Mouse (Mus musculus): ENCODE data around the gene Fbxo34. TPM values are rescaled to one million over a fixed set of nuclear protein-coding genes. Genes with fewer than 3 reads are reported as not detected.

Fbxo34 gene
- polyA plus RNA-seq, 1 experiment, result 38.7 TPM

DNA sequence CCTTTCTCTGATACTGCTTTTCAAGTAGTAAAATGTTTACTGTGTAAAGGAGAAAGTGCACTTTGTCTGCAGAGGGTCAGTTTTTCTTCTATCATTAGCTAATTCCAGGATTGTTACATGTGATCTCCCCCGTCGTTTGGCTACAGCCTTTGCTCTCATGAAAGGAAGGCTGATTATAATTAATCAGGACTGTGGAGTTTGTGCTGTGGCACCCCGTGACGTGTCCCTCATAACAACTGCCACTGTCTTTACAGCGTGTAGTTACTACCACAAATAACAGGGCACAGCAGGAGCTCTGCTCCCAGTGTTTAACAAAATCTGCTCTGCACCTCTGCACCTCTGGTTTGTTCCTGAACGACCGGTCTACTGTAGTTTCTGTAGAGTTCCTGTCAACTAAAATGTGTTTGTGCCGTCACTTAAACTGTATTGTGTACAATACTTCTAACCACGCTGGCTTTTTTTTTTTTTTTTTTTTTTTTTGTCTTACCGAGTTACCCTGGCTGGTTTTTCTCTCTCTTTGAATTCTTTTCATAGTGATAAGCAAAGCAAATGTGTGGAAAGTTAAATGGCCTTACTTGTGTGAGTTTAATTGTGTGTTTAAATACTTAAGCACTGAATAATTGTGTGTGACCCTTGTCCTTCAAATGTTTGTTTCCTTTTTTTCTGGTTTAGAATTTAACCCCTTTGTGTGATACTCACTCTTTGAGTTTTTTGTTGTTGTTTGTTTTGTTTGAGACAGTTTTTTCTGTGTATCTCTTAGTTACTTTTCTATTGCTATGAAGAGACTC, 39.3 kb downstream of the Fbxo34 start:
- no peak overlapping the region for H3K9ac ChIP-seq (ENCODE audit: low read depth, poor library complexity, severe bottlenecking)
- no peaks in the 10 kb centered on the region for H3K9me3 ChIP-seq (replicated peaks; ENCODE audit: control insufficient read depth, insufficient read depth, low read length, poor library complexity, severe bottlenecking)
- H3K4me3 ChIP-seq (ENCODE audit: low read depth, low read length), result no peak overlapping the region
- H3K27me3 ChIP-seq (ENCODE audit: control insufficient read depth, insufficient read depth, low read length, poor library complexity, severe bottlenecking), result no peaks in the 10 kb centered on the region
- no peak for TF ChIP-seq EP300 (IDR thresholded peaks at IDR 0.05; ENCODE audit: insufficient read depth, low read depth, low read length)
- TF ChIP-seq POLR2A (IDR thresholded peaks at IDR 0.05; ENCODE audit: insufficient read depth, low read length), result no peak
- no peak for TF ChIP-seq CTCF (IDR thresholded peaks at IDR 0.05; ENCODE audit: low read depth, low read length)
- 0 out of 2 replicates have a peak, but pooled peaks cover 3% of the 10 kb centered on the region for H3K36me3 ChIP-seq (ENCODE audit: control insufficient read depth, insufficient read depth, low read length, poor library complexity, severe bottlenecking)
- H3K27ac ChIP-seq (ENCODE audit: insufficient read depth, low read length), result no peak overlapping the region
- peaks cover 5% of the 10 kb centered on the region for H3K4me1 ChIP-seq (ENCODE audit: control insufficient read depth, insufficient read depth, low read length)

GRCm38 (mm10) chr14:47490732-47491131, 40.5 kb downstream of the Fbxo34 start:
- H3K27ac ChIP-seq (ENCODE audit: insufficient read depth, low read length), result no peak overlapping the region
- H3K9ac ChIP-seq (ENCODE audit: low read depth, poor library complexity, severe bottlenecking), result no peak overlapping the region
- H3K4me3 ChIP-seq (ENCODE audit: low read depth, low read length), result no peak overlapping the region
- TF ChIP-seq CTCF (IDR thresholded peaks at IDR 0.05; ENCODE audit: low read depth, low read length) (no peak), POLR2A (IDR thresholded peaks at IDR 0.05; ENCODE audit: insufficient read depth, low read length) (no peak), EP300 (IDR thresholded peaks at IDR 0.05; ENCODE audit: insufficient read depth, low read depth, low read length) (no peak)
- peaks cover 2% of the 10 kb centered on the region for H3K4me1 ChIP-seq (ENCODE audit: control insufficient read depth, insufficient read depth, low read length)
- no peaks in the 10 kb centered on the region for H3K27me3 ChIP-seq (ENCODE audit: control insufficient read depth, insufficient read depth, low read length, poor library complexity, severe bottlenecking)
- 0 out of 2 replicates have a peak, but pooled peaks cover 3% of the 10 kb centered on the region for H3K36me3 ChIP-seq (ENCODE audit: control insufficient read depth, insufficient read depth, low read length, poor library complexity, severe bottlenecking)
- no peaks in the 10 kb centered on the region for H3K9me3 ChIP-seq (replicated peaks; ENCODE audit: control insufficient read depth, insufficient read depth, low read length, poor library complexity, severe bottlenecking)

- 0 out of 2 replicates have a peak, but pooled peaks cover 3% of the 10 kb centered on the region for H3K36me3 ChIP-seq (ENCODE audit: control insufficient read depth, insufficient read depth, low read length, poor library complexity, severe bottlenecking)
- no peak overlapping the region for H3K9ac ChIP-seq (ENCODE audit: low read depth, poor library complexity, severe bottlenecking)
- peaks cover under 1% of the 10 kb centered on the region for H3K4me1 ChIP-seq (ENCODE audit: control insufficient read depth, insufficient read depth, low read length)
Observed at GRCm38 (mm10) chr14:47493592-47494361, 43.6 kb downstream of the Fbxo34 start.

GRCm38 (mm10) chr14:47495951-47496350, 45.7 kb downstream of the Fbxo34 start:
- Histone ChIP-seq H3K4me3 (ENCODE audit: low read depth, low read length) (no peak overlapping the region), H3K27ac (ENCODE audit: insufficient read depth, low read length) (no peak overlapping the region), H3K36me3 (ENCODE audit: control insufficient read depth, insufficient read depth, low read length, poor library complexity, severe bottlenecking) (0 out of 2 replicates have a peak, but pooled peaks cover 3% of the 10 kb centered on the region), H3K4me1 (ENCODE audit: control insufficient read depth, insufficient read depth, low read length) (no peaks in the 10 kb centered on the region), H3K9me3 (replicated peaks; ENCODE audit: control insufficient read depth, insufficient read depth, low read length, poor library complexity, severe bottlenecking) (no peaks in the 10 kb centered on the region), H3K27me3 (ENCODE audit: control insufficient read depth, insufficient read depth, low read length, poor library complexity, severe bottlenecking) (no peaks in the 10 kb centered on the region), H3K9ac (ENCODE audit: low read depth, poor library complexity, severe bottlenecking) (no peak overlapping the region)
- no peak for TF ChIP-seq CTCF (IDR thresholded peaks at IDR 0.05; ENCODE audit: low read depth, low read length)
- no peak for TF ChIP-seq EP300 (IDR thresholded peaks at IDR 0.05; ENCODE audit: insufficient read depth, low read depth, low read length)
- TF ChIP-seq POLR2A (IDR thresholded peaks at IDR 0.05; ENCODE audit: insufficient read depth, low read length), result no peak

More at GRCm38 (mm10) chr14:47493592-47494361, 43.6 kb downstream of the Fbxo34 start:
- Histone ChIP-seq H3K27me3 (ENCODE audit: control insufficient read depth, insufficient read depth, low read length, poor library complexity, severe bottlenecking) (no peaks in the 10 kb centered on the region), H3K9me3 (replicated peaks; ENCODE audit: control insufficient read depth, insufficient read depth, low read length, poor library complexity, severe bottlenecking) (no peaks in the 10 kb centered on the region), H3K27ac (ENCODE audit: insufficient read depth, low read length) (no peak overlapping the region), H3K4me3 (ENCODE audit: low read depth, low read length) (no peak overlapping the region)
- no peak for TF ChIP-seq POLR2A (IDR thresholded peaks at IDR 0.05; ENCODE audit: insufficient read depth, low read length)

GRCm38 (mm10) chr14:47497166-47497565, 46.9 kb downstream of the Fbxo34 start:
- Histone ChIP-seq H3K27me3 (ENCODE audit: control insufficient read depth, insufficient read depth, low read length, poor library complexity, severe bottlenecking) (no peaks in the 10 kb centered on the region), H3K9ac (ENCODE audit: low read depth, poor library complexity, severe bottlenecking) (no peak overlapping the region), H3K4me1 (ENCODE audit: control insufficient read depth, insufficient read depth, low read length) (no peaks in the 10 kb centered on the region), H3K36me3 (ENCODE audit: control insufficient read depth, insufficient read depth, low read length, poor library complexity, severe bottlenecking) (0 out of 2 replicates have a peak, but pooled peaks cover 3% of the 10 kb centered on the region), H3K4me3 (ENCODE audit: low read depth, low read length) (no peak overlapping the region), H3K9me3 (replicated peaks; ENCODE audit: control insufficient read depth, insufficient read depth, low read length, poor library complexity, severe bottlenecking) (no peaks in the 10 kb centered on the region), H3K27ac (ENCODE audit: insufficient read depth, low read length) (no peak overlapping the region)
- TF ChIP-seq EP300 (IDR thresholded peaks at IDR 0.05; ENCODE audit: insufficient read depth, low read depth, low read length) (no peak), CTCF (IDR thresholded peaks at IDR 0.05; ENCODE audit: low read depth, low read length) (no peak), POLR2A (IDR thresholded peaks at IDR 0.05; ENCODE audit: insufficient read depth, low read length) (no peak)
